Mouse (Mus musculus) T-helper 2 cell (primary cell): ENCODE data around the gene Pigz.
"Not testable (repeated sequence)": the region's sequence is repeated elsewhere in the genome, so short reads cannot be mapped to it uniquely, and the experiment has no call there.

ENCODE experiments used
- in situ Hi-C: fragments of 300-600 bp; cut with MboI, MseI; formaldehyde crosslinking; loops from one replicate; pipeline ENCODE4 v1.15.1; 2025; ENCODE audit warnings: high pct_unique_total_duplicates

The Pigz gene

GRCm38 (mm10) chr16:31931330-31931729 is 2.3 kb upstream of the Pigz start:
- in situ Hi-C loops = no loop called here

- in situ Hi-C loops = no loop called here
These were observed 1.4 kb upstream of the Pigz start for GRCm38 (mm10) chr16:31932255-31932654.

GRCm38 (mm10) chr16:31932840-31933697 is 582 bp upstream of the Pigz start:
- in situ Hi-C loops = no loop called here

DNA sequence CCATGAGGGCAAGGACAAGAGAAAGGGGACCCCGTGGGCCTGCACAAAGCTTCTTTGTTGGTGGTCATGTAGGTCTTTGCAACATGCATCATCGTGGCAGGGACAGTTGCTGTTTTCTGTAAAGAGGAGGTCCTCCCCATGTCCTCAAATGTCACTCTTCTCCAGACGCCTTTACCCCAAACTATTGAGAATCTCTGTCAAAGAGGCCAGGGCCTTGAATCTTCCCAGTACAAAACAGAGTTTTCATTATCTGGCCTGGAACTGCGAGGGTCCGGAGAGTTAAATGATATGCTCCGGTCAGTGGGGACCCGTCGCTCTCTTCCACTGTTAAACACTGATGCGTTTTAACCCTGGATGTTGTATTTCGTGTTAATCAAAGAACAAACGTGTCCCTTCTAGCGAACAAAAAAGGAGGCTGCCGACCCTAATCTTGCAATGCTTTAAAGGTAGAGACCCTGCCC is 929 bp downstream of the Pigz start:
- in situ Hi-C loops = no loop called here

- in situ Hi-C loops = no loop called here
These were observed 1.7 kb downstream of the Pigz start for GRCm38 (mm10) chr16:31935091-31935979.

- in situ Hi-C loops = no loop called here
These were observed 2.9 kb downstream of the Pigz start for GRCm38 (mm10) chr16:31936568-31936967.

GRCm38 (mm10) chr16:31938856-31939255 is 5.2 kb downstream of the Pigz start:
- in situ Hi-C loops = no loop called here

GRCm38 (mm10) chr16:31940586-31940985 is 6.9 kb downstream of the Pigz start:
- in situ Hi-C loops = no loop called here

DNA sequence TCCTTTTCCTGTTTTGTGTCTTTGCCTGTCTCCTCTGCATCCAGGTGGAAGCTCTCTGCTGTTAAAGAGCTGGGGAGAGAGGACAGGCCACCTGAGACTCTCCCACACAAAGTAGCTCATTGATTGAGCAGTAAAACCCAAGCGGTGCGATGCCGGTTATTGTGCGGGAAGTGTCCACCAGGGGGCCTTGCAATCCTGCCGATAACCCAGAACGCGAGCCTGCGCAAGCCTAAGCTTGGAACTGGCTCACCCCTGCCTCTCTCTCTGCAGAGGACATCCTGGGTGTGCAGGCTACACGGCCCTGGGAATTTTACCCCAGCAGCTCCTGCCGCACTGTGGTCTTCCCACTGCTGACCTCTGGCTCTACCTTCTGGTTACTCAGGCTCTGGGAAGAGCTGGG is 10.3 kb downstream of the Pigz start:
- in situ Hi-C loops = no loop called here

DNA sequence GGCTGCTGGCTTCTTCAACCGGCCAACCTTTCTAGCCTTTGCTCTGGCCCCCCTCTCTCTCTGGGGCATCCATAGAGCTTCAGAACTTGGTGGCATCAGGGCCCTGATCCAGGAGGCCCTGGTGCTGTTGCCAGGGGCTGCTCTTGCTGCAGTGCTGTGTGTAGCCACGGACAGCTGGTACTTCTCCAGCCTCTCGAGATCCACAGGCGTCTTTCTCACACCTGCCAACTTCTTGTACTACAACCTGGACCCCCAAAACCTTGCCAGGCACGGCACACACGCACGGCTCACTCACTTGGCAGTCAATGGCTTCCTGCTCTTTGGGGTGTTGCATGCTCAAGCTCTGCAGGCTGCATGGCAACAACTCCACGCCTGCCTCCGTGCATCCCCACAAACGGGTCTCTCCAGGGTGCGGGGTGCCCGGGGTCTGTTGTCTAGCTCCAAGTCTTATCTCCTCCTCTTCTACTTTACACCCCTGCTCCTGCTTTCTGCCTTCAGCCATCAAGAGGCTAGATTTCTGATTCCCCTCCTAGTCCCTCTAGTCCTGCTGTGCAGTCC is 11.1 kb downstream of the Pigz start:
- in situ Hi-C loops = no loop called here

GRCm38 (mm10) chr16:31945372-31945771 is 11.7 kb downstream of the Pigz start:
- in situ Hi-C loops = no loop called here

DNA sequence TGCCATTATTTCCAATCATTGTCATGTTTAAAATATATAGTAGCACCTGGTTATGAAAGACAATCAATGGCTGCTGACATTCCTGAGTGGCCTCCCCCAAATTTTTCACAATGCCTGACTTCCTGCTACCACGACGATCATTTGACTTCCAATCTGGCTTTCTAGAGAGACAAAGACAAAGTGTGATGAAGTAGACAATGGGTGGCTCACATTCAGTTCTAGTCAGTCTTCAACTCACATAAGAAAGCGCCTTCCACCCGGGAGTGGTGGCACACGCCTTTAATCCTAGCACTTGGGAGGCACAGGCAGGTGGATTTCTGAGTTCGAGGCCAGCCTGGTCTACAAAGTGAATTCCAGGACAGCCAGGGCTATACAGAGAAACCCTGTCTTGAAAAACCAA is 12.3 kb downstream of the Pigz start:
- in situ Hi-C loops = not testable (repeated sequence)

GRCm38 (mm10) chr16:31947333-31947732 is 13.7 kb downstream of the Pigz start:
- in situ Hi-C loops = no loop called here

GRCm38 (mm10) chr16:31947901-31948316 is 14.3 kb downstream of the Pigz start:
- in situ Hi-C loops = no loop called here

DNA sequence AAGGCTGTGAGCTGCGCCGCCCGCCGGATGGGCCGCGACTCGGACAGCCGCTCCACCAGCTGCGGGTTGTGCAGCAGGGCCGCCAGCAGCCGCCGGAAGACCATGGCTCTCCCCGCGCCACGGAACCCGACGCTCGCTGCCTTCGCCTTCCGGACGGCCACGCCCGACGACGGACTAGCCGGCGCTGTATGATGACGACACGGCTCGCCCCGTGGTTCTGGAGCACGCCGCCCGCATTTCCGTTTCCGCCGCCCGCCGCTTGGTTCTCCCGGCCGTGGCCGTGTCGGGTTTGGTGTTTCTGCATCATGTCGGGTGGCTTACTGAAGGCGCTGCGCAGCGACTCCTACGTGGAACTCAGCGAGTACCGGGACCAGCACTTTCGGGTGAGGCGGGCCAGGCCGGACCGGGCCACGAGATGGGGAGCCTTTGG is 14.7 kb downstream of the Pigz start, which contains the start of the genes 0610012G03Rik and Ncbp2:
Gene 0610012G03Rik (minus strand): TSS at position 150 of the 430 bp plus-strand sequence.
Gene Ncbp2 (plus strand): TSS at position 169 of the 430 bp plus-strand sequence.
- in situ Hi-C loops = no loop called here

- in situ Hi-C loops = no loop called here
These were observed 29.6 kb downstream of the Pigz start for GRCm38 (mm10) chr16:31963224-31963623.

- in situ Hi-C loops = no loop called here
These were observed 41.6 kb downstream of the Pigz start for GRCm38 (mm10) chr16:31975258-31975657.

DNA sequence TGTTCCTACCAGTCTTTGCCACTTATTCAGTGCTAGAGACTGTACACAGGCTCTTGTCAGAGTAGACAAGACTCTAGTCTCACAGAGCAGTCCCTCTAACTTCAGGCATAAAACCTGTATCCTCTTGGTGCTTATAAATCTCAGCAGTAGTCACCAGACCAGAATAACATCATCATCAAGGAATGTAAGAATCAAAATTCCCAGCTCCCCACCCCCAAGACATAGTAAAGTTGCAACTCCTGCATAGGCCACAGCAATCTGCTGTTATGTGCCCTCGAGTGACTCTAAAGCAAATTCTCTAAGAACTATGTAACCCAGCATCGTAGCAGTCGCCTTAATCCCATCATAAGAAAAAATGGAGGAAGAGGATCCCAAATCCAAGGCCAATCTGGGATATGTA is 45.9 kb downstream of the Pigz start:
- in situ Hi-C loops = no loop called here

- in situ Hi-C loops = no loop called here
These were observed 47.3 kb downstream of the Pigz start for GRCm38 (mm10) chr16:31980946-31981345.

DNA sequence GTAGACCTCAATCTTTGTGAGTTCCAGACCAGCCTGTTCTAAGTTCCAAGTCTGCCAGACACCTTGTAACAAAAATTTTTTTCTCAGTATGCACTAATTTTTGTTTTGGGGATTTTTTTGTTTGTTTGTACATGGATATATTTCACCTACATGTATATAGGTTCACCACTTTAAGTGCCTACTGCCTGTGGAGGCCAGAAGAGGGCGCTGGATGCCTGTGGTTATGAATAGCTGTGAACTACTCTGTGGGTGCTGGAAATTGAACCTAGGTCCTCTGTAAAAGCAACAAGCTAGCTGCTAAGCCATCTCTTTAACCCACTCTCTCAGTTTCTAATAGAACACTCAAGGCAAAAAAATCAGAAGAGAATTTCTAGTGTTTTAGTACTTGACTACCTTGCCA is 58.4 kb downstream of the Pigz start:
- in situ Hi-C loops = no loop called here

- in situ Hi-C loops = no loop called here
These were observed 59.5 kb downstream of the Pigz start for GRCm38 (mm10) chr16:31993195-31993594.

GRCm38 (mm10) chr16:31993946-31994345 is 60.3 kb downstream of the Pigz start:
- in situ Hi-C loops = no loop called here
